Mouse (Mus musculus) megakaryocyte, embryonic 14.5 days (primary cell): ENCODE data around the gene Gm20075. TPM values are rescaled to one million over a fixed set of nuclear protein-coding genes. Genes with fewer than 3 reads are reported as not detected.
"Not testable (repeated sequence)": the region's sequence is repeated elsewhere in the genome, so short reads cannot be mapped to it uniquely, and the experiment has no call there.

ENCODE experiments used
- H3K27me3 ChIP-seq: replicated peaks from 2 replicates; pipeline ENCODE3; 2012; ENCODE audit warnings: inconsistent platforms
- H3K36me3 ChIP-seq: replicated peaks from 2 replicates; pipeline ENCODE3; 2012; ENCODE audit warnings: low read length, inconsistent platforms, mixed read lengths
- H3K4me1 ChIP-seq: 2 replicates; pipeline ENCODE4 v1.6.1; 2012; ENCODE audit warnings: inconsistent platforms
- H3K4me3 ChIP-seq: replicated peaks from 2 replicates; pipeline ENCODE3; 2012; ENCODE audit warnings: moderate library complexity, mild to moderate bottlenecking, inconsistent platforms
- H3K9me3 ChIP-seq: 2 replicates; pipeline ENCODE4 v1.6.1; 2012; ENCODE audit warnings: inconsistent platforms
- FLI1 ChIP-seq: IDR thresholded peaks from 2 replicates; pipeline ENCODE4 v1.6.1; 2012; ENCODE audit warnings: low read length, inconsistent platforms, mixed read lengths
- GATA1 ChIP-seq: IDR thresholded peaks from 3 replicates; pipeline ENCODE4 v1.6.1; 2012; ENCODE audit warnings: mixed read lengths, low read length, inconsistent platforms, borderline replicate concordance
- polyA plus RNA-seq: library from polyadenylated mRNA; stranded (reverse); fragments of >175 nt; gene quantifications from 2 replicates; pipeline ENCODE4 v1.2.3, GENCODE M21; 2012; ENCODE audit warnings: low replicate concordance; ENCODE audit not compliant: insufficient read depth

The Gm20075 gene
- polyA plus RNA-seq, result 0.06 TPM in 1 of 2 replicates, not detected in the other

DNA sequence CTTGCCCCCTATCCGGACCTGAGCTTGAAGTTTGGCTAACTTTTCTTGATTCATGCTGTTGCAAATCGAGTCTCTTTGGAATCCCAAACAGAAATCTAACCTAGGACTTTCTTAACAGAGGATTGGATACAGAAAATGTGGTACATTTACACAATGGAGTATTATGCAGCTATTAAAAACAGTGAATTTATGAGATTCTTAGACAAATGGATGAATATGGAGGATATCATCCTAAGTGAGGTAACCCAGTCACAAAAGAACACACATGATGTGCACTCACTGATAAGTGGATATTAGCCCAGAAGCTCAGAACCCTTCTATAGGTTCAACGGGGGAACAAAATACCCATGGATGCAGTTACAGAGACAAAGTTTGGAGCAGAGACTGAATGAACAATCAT, at the start of gene Gm20075:
TSS of gene Gm20075 (minus strand) at position 101 of the 400 bp plus-strand sequence.
- not testable (repeated sequence) for H3K4me1 ChIP-seq, H3K9me3 ChIP-seq, H3K27me3 ChIP-seq, H3K4me3 ChIP-seq, H3K36me3 ChIP-seq

DNA sequence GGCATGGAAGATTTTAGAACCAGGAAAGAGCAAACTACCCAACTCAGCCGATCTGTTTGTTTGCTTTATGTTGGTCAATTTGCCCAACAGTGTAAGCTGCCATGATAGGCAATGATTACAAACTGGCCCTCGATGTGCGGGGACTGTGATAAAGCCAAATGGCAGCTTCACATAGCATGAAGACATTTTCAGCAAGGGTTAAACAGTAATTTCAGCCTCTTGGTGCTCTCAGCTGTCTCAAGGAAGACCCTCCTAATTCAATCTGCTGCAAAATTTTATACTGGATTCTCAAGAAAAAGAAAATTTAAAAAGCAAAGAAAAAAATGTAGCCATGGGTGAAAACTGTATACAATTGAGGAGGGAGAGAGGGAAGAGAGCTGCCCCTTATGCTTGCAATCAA, 47.9 kb upstream of the Gm20075 start:
- Histone ChIP-seq H3K9me3 (no peaks in the 10 kb centered on the region), H3K36me3 (no peaks in the 10 kb centered on the region), H3K4me1 (peaks cover 17% of the 10 kb centered on the region), H3K4me3 (no peak overlapping the region), H3K27me3 (peaks cover 67% of the 10 kb centered on the region)
- no peak for TF ChIP-seq FLI1
- no peak for TF ChIP-seq GATA1

DNA sequence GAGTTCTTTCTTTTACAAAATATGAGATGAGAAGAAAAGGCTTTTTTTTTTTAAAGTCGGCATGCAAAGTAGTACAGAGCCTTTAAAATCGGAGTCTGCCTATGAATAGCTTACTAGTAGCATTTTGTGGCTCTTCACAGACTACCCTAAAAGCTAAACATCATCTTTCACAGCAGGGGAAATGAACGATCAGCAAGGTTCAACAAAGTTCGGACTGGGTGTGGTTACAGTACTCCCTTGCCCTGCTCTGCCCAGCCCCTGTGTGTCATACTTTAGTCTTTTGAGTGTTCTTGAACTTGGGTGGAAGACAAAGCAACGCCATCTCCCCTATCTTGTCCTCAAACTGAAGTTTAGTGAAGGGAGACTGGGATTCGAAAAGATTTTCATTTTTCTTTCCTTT, 45.5 kb upstream of the Gm20075 start:
- H3K9me3 ChIP-seq, result no peaks in the 10 kb centered on the region
- H3K36me3 ChIP-seq, result no peaks in the 10 kb centered on the region
- H3K4me3 ChIP-seq, result no peak overlapping the region
- peaks cover 47% of the 10 kb centered on the region for H3K27me3 ChIP-seq
- TF ChIP-seq FLI1 (no peak), GATA1 (no peak)
- peaks cover 7% of the 10 kb centered on the region for H3K4me1 ChIP-seq

DNA sequence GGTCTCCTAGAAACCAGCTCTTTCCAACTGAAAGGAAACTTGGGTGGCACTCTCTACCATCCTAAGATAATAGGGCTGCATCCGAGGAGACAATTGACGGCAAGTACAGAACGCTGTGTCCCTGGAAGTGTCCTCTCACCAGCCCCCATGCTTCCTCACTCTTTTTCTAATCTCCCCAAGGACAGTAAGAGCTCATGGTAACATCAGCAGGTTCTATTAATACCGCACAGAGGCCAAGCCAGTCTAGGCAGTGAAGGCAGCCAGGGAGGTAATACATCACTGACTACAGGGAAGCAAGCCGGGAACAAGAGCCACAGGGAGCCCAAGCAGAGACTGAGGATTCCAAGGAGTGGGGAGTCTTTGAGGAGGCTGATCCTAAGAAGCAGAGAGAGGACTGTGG, 43.8 kb upstream of the Gm20075 start:
- peaks cover 32% of the 10 kb centered on the region for H3K27me3 ChIP-seq
- no peaks in the 10 kb centered on the region for H3K4me1 ChIP-seq
- H3K9me3 ChIP-seq, result no peaks in the 10 kb centered on the region
- no peaks in the 10 kb centered on the region for H3K36me3 ChIP-seq
- TF ChIP-seq GATA1 (no peak), FLI1 (no peak)
- H3K4me3 ChIP-seq, result no peak overlapping the region

DNA sequence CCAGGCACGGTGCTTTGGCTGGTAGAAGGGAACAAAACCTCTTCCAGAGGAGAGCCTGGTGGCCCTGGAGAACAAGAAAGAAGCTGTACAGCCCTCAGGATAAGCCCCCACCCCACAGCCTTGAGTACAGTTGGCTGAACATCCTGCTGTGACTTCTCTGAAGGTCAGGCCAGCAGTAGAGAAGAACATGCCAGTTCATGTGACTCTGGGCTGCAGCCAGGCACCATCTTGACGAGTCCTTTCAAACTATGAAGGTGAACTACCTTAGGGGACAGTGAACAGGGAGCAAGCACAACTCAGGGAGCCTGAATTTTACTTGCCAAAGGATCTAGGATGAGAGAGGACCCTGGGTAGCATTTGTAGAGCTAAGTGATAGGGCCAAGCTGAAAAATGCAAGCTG, 31.5 kb upstream of the Gm20075 start:
- TF ChIP-seq GATA1 (no peak), FLI1 (no peak)
- no peaks in the 10 kb centered on the region for H3K36me3 ChIP-seq
- no peaks in the 10 kb centered on the region for H3K9me3 ChIP-seq
- no peaks in the 10 kb centered on the region for H3K4me1 ChIP-seq
- H3K4me3 ChIP-seq, result no peak overlapping the region
- peaks cover 3% of the 10 kb centered on the region for H3K27me3 ChIP-seq

DNA sequence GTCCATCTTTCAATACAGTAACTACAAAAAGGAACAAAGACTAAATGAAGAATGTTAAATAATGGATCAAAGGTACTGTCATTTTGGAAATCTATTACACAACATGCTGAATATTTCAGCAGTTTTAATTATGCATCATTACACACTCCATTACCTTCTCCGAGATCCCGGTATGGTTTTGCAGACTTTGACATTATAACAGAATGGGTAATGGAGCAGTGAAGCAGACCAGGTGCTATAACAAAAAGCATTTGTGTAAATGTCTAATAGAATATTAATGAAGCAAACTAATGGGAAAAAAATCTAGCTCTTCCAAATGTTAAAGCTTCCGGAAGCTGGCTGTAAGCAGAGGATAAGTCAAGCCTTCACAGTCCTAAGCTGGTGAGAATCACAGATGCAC, 29.6 kb upstream of the Gm20075 start:
- no peaks in the 10 kb centered on the region for H3K9me3 ChIP-seq
- no peak for TF ChIP-seq FLI1
- TF ChIP-seq GATA1, result no peak
- H3K36me3 ChIP-seq, result no peaks in the 10 kb centered on the region
- peaks cover 3% of the 10 kb centered on the region for H3K27me3 ChIP-seq
- H3K4me1 ChIP-seq, result peaks cover 7% of the 10 kb centered on the region; the same call in 1 of the 2 replicates
- no peak overlapping the region for H3K4me3 ChIP-seq

DNA sequence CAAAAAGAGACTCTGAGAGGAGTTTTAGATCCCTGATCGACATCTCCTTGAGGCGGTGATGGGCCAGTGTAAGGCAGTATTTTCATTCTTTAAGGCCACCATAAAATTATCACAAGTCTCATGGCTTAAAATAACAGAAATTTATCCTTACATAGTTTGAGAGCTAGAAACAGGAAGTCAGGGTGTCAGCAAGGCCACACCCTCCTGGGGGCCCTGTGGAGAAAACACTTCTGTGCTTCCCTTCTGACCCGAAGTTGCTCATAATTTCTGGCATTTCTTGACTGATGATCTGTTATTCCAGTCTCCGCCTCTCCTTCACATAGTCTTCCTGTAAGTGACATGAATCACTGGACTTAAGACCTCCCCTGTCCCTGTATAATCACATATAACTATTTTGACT, 25.2 kb upstream of the Gm20075 start:
- Histone ChIP-seq H3K36me3 (no peaks in the 10 kb centered on the region), H3K27me3 (no peaks in the 10 kb centered on the region)
- TF ChIP-seq FLI1, result no peak
- TF ChIP-seq GATA1, result no peak

DNA sequence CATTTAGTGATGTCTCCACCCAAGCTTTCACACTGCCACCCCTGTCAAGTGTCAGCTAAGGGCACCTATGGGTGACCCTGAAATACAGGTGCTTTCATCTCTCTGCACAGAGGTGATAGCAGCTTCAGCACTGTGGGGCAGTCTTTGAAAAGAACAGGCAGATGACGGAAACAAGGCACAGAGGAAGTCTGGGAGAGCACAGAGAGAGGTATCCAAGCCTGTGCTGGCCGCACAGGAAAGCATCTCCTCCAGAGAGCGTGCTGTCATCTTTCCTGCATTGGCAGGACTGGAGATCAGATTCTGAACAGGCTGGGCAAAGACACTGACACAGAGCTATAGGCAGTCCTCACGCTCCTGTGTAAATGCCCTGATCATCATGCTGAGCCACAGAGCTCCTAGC, 9.8 kb upstream of the Gm20075 start:
- H3K9me3 ChIP-seq, result no peaks in the 10 kb centered on the region
- H3K4me1 ChIP-seq, result no peaks in the 10 kb centered on the region
- no peaks in the 10 kb centered on the region for H3K36me3 ChIP-seq
- H3K4me3 ChIP-seq, result no peak overlapping the region
- peaks cover 2% of the 10 kb centered on the region for H3K27me3 ChIP-seq
- TF ChIP-seq GATA1 (no peak), FLI1 (no peak)

More for the DNA sequence above, 25.2 kb upstream of the Gm20075 start:
- no peak overlapping the region for H3K4me3 ChIP-seq
- peaks cover 3% of the 10 kb centered on the region for H3K9me3 ChIP-seq
- peaks cover 7% of the 10 kb centered on the region; the same call in 1 of the 2 replicates for H3K4me1 ChIP-seq

DNA sequence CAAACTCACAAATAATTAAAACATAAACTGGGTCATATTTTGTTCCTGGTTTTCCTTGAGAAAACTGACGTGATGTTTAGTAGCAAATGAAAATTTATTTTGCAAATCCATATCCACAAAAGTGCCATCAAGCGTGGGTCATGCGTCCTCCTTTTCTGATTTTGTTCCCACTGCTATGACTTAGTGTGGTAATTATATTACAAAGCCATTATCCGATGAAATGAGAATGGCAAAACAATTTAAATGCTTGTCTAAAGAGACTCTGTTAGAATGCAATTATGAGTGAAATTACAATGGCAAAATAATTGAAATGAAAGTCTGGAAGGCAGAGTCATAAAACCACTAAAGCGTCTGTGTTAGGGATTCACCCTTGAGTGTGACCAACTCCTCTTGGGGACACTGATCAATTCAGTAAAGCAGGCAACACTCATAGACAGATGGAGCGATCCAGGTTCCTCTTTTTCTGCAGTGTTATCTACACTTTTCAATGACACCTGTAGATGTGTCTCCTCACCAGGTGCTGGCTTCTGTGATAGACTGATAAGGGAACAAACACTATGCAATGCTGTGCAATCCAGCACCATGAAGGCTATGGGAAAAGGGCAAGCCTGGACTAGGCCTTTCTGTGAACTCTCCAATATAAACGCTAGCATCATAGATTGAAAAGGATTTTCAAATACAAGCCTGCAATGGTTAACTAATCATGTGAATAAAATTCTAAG, 4.6 kb upstream of the Gm20075 start:
- TF ChIP-seq FLI1 (no peak), GATA1 (no peak)
- no peaks in the 10 kb centered on the region for H3K36me3 ChIP-seq
- peaks cover 2% of the 10 kb centered on the region for H3K27me3 ChIP-seq
- no peaks in the 10 kb centered on the region for H3K9me3 ChIP-seq
- no peak overlapping the region for H3K4me3 ChIP-seq
- no peaks in the 10 kb centered on the region for H3K4me1 ChIP-seq

DNA sequence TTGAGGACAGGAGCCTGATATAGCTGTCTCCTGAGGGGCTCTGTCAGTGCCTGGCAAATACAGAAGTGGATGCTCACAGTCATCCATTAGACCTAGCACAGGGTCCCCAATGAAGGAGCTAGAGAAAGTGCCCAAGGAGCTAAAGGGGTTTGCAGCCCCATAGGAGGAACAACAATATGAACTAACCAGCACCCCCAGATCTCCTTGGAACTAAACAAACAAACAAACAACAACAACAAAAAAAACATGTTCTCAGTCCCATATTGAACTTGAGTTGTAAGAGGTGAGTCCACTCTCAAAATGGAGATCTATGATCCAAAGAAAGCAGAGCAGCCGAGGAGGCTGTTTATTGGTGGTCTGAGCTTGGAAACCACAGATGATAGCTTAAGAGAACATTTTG, 578 bp upstream of the Gm20075 start, which contains the start of gene Gm17190:
TSS of gene Gm17190 (plus strand) at position 301 of the 400 bp plus-strand sequence.
- H3K4me1 ChIP-seq, H3K4me3 ChIP-seq, H3K36me3 ChIP-seq, H3K27me3 ChIP-seq, H3K9me3 ChIP-seq: not testable (repeated sequence)

DNA sequence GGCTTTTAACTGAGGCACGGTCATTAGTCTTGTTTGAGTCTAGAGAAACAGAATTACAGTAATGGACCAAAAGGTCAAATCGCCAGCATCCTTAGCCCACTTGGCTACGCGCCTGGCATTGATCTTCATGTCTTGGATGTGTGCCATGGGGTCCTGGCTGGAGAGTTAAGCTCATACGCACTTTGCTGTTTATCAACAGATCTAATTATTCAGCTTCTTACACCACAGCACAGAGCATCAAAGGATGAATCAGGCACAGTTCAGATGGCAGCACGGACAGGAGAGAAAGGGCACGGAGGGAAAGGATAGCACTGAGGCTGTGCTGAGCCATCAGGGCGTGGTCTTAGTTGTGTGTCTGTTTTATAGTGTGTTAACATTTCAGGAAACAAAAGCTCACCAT, 7.6 kb downstream of the Gm20075 start:
- Histone ChIP-seq H3K27me3 (no peaks in the 10 kb centered on the region), H3K36me3 (no peaks in the 10 kb centered on the region), H3K9me3 (peaks cover 8% of the 10 kb centered on the region), H3K4me1 (no peaks in the 10 kb centered on the region), H3K4me3 (no peak overlapping the region)
- TF ChIP-seq FLI1, result no peak
- TF ChIP-seq GATA1, result no peak
